Mouse (Mus musculus) layer of hippocampus, adult 18-20 months (tissue): ENCODE data around the gene Dgkq. TPM values are rescaled to one million over a fixed set of nuclear protein-coding genes. Genes with fewer than 3 reads are reported as not detected.
"Not testable (repeated sequence)": the region's sequence is repeated elsewhere in the genome, so short reads cannot be mapped to it uniquely, and the experiment has no call there.

ENCODE experiments used
- DNase-seq, 2 experiments: peaks; one replicate each; pipeline ENCODE4 v3.0.0; 2022; ENCODE audit warnings: low spot score in 2 of 2
- total RNA-seq, 2 experiments: library from RNA; stranded (reverse); gene quantifications; 2 replicates each; pipeline ENCODE4 v1.2.3; 2021

The Dgkq gene
- total RNA-seq, 2 experiments from 2014 or later = 45.4 to 46.9 TPM

GRCm38 (mm10) chr5:108655891-108656650 is 13.4 kb downstream of the Dgkq start:
- no peak for DNase-seq

GRCm38 (mm10) chr5:108655381-108655780 is 14.1 kb downstream of the Dgkq start:
- DNase-seq = no peak

GRCm38 (mm10) chr5:108654444-108654990 is 15.0 kb downstream of the Dgkq start:
- DNase-seq = no peak

- DNase-seq = no peak
These were observed 16.1 kb downstream of the Dgkq start for GRCm38 (mm10) chr5:108653341-108653740.

GRCm38 (mm10) chr5:108651823-108652222 is 17.6 kb downstream of the Dgkq start:
- DNase-seq = peak in 1 of 2 experiments; percentile 74

GRCm38 (mm10) chr5:108651136-108651720 is 18.2 kb downstream of the Dgkq start:
- DNase-seq = no peak

GRCm38 (mm10) chr5:108650341-108650740 is 19.1 kb downstream of the Dgkq start:
- DNase-seq = no peak

- no peak for DNase-seq
These were observed 20.4 kb downstream of the Dgkq start for GRCm38 (mm10) chr5:108648937-108649576.

GRCm38 (mm10) chr5:108647820-108648465 is 21.5 kb downstream of the Dgkq start:
- no peak for DNase-seq

GRCm38 (mm10) chr5:108647311-108647710 is 22.2 kb downstream of the Dgkq start:
- DNase-seq = no peak

GRCm38 (mm10) chr5:108646343-108646660 is 23.2 kb downstream of the Dgkq start:
- no peak for DNase-seq

GRCm38 (mm10) chr5:108645651-108646342 is 23.7 kb downstream of the Dgkq start:
- peak in 1 of 2 experiments; percentile 41 for DNase-seq

- DNase-seq = no peak
These were observed 25.8 kb downstream of the Dgkq start for GRCm38 (mm10) chr5:108643674-108644073.

- no peak for DNase-seq
These were observed 33.3 kb downstream of the Dgkq start for GRCm38 (mm10) chr5:108636172-108636571.

- not testable (repeated sequence) for DNase-seq
These were observed 35.4 kb downstream of the Dgkq start for GRCm38 (mm10) chr5:108634088-108634487.

GRCm38 (mm10) chr5:108633676-108634075 is 35.8 kb downstream of the Dgkq start:
- no peak for DNase-seq

GRCm38 (mm10) chr5:108629634-108630483 is 39.6 kb downstream of the Dgkq start, which contains the start of the genes Gak and Tmem175:
Gak (minus strand) TSS chr5:108629755.
Tmem175 (plus strand) TSS chr5:108629770.
- DNase-seq = peak; percentile 92 to 95

GRCm38 (mm10) chr5:108628891-108629633 is 40.4 kb downstream of the Dgkq start:
- no peak for DNase-seq

GRCm38 (mm10) chr5:108626050-108626660 is 43.3 kb downstream of the Dgkq start:
- no peak for DNase-seq
